Mouse (Mus musculus): ENCODE measurements around the gene Chrng. TPM values are rescaled to one million over a fixed set of nuclear protein-coding genes. Genes with fewer than 3 reads are reported as not detected.
A peak's percentile ranks its signal among the peaks of the same experiment; 100 is the strongest.

Gene Chrng
- polyA plus RNA-seq, 1 experiment from 2014 or later = 5.0 TPM

DNA sequence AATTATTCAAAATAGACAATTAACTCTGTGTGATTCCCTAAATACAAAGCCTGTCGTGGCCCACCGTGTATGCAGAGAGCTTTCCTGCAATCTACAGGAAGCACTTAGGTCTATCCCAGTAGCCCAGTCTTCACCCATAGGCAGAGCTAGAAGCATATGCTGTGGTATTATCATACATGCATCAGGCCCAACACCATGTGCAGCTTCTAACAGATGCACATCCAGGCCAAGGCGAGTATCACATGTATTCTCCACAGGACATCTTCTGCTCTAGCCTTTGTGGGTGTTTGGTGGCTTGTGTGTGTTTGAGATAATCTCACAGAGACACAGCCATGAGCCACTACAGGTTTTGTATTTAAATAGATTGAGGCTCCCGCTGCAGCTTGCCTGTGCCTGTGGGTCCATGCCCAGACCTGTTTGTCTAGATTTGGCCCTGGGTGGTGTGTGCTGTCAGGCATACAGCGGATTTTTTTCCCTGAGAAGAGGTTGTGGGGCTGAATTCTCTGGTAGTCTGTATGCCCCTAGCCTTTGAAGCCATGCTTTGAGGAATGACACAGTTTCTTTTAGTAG, 47.7 kb downstream of the Chrng start:
- H3K4me1 ChIP-seq (ENCODE audit: control insufficient read depth, insufficient read depth, low read length) = no peaks in the 10 kb centered on the region
- no peaks in the 10 kb centered on the region for H3K9me3 ChIP-seq (ENCODE audit: control insufficient read depth, low read length)
- no peaks in the 10 kb centered on the region for H3K27me3 ChIP-seq (ENCODE audit: control insufficient read depth, insufficient read depth, low read length)
- no peak overlapping the region for H3K9ac ChIP-seq (ENCODE audit: low read length)
- H3K27ac ChIP-seq (ENCODE audit: low read depth, low read length) = no peak overlapping the region
- H3K36me3 ChIP-seq (ENCODE audit: control insufficient read depth, insufficient read depth, low read length) = no peaks in the 10 kb centered on the region
- H3K4me2 ChIP-seq (ENCODE audit: low read depth) = no peak overlapping the region
- ATAC-seq (ENCODE audit: insufficient read depth, low FRiP score, low TSS enrichment) (no peak), DNase-seq (ENCODE audit: low spot score) (no peak)
- 65% methylated on average over 5 of the region's 5 CpGs for WGBS
- no peak overlapping the region for H3K4me3 ChIP-seq (ENCODE audit: low read depth, low read length)

- DNase-seq (ENCODE audit: low spot score) (no peak), ATAC-seq (ENCODE audit: insufficient read depth, low FRiP score, low TSS enrichment) (no peak)
- 66% methylated on average over 4 of the region's 4 CpGs for WGBS
- no peaks in the 10 kb centered on the region for H3K9me3 ChIP-seq (ENCODE audit: control insufficient read depth, low read length)
- no peaks in the 10 kb centered on the region for H3K4me1 ChIP-seq (ENCODE audit: control insufficient read depth, insufficient read depth, low read length)
- H3K27ac ChIP-seq (ENCODE audit: low read depth, low read length) = no peak overlapping the region
- H3K4me2 ChIP-seq (ENCODE audit: low read depth) = no peak overlapping the region
- H3K9ac ChIP-seq (ENCODE audit: low read length) = no peak overlapping the region
- H3K36me3 ChIP-seq (ENCODE audit: control insufficient read depth, insufficient read depth, low read length) = no peaks in the 10 kb centered on the region
- H3K27me3 ChIP-seq (ENCODE audit: control insufficient read depth, insufficient read depth, low read length) = no peaks in the 10 kb centered on the region
- H3K4me3 ChIP-seq (ENCODE audit: low read depth, low read length) = no peak overlapping the region
These were observed 50.7 kb downstream of the Chrng start for GRCm38 (mm10) chr1:87255173-87255572.

- DNase-seq (ENCODE audit: low spot score) (no peak), ATAC-seq (ENCODE audit: insufficient read depth, low FRiP score, low TSS enrichment) (no peak)
- Histone ChIP-seq H3K4me3 (ENCODE audit: low read depth, low read length) (no peak overlapping the region), H3K4me2 (ENCODE audit: low read depth) (no peak overlapping the region), H3K9me3 (ENCODE audit: control insufficient read depth, low read length) (no peaks in the 10 kb centered on the region), H3K27ac (ENCODE audit: low read depth, low read length) (no peak overlapping the region), H3K27me3 (ENCODE audit: control insufficient read depth, insufficient read depth, low read length) (peaks cover 10% of the 10 kb centered on the region), H3K4me1 (ENCODE audit: control insufficient read depth, insufficient read depth, low read length) (no peaks in the 10 kb centered on the region), H3K9ac (ENCODE audit: low read length) (no peak overlapping the region), H3K36me3 (ENCODE audit: control insufficient read depth, insufficient read depth, low read length) (no peaks in the 10 kb centered on the region)
- WGBS = 13% methylated on average over 11 of the region's 11 CpGs
These were observed 53.2 kb downstream of the Chrng start for GRCm38 (mm10) chr1:87257691-87258090.

GRCm38 (mm10) chr1:87258484-87258883, 54.0 kb downstream of the Chrng start:
- DNase-seq (ENCODE audit: low spot score) = peak; percentile 14
- Histone ChIP-seq H3K4me2 (ENCODE audit: low read depth) (no peak overlapping the region), H3K9ac (ENCODE audit: low read length) (no peak overlapping the region), H3K4me1 (ENCODE audit: control insufficient read depth, insufficient read depth, low read length) (no peaks in the 10 kb centered on the region), H3K9me3 (ENCODE audit: control insufficient read depth, low read length) (no peaks in the 10 kb centered on the region), H3K4me3 (ENCODE audit: low read depth, low read length) (no peak overlapping the region), H3K27me3 (ENCODE audit: control insufficient read depth, insufficient read depth, low read length) (peaks cover 17% of the 10 kb centered on the region), H3K36me3 (ENCODE audit: control insufficient read depth, insufficient read depth, low read length) (no peaks in the 10 kb centered on the region), H3K27ac (ENCODE audit: low read depth, low read length) (no peak overlapping the region)
- ATAC-seq (ENCODE audit: insufficient read depth, low FRiP score, low TSS enrichment) = no peak
- WGBS = 12% methylated on average over 14 of the region's 14 CpGs

DNA sequence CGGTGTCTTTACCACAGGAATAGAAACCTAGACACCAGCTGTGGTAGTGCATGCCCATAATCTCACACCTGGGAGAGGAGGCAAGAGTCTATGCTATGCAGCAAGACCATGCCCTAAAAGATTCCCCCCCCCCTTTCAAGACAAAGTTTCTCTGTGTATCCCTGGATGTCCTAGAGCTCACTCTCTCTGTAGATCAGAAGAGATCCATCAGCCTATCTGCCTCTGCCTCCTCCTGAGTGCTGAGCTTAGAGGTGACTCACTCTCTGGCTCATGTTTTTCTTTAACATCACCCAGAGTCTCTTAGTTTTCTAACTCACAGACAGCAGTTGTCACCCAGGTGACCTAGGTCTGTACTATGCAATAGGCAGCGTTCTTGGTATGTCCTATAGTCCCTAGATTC, 54.9 kb downstream of the Chrng start:
- H3K4me1 ChIP-seq (ENCODE audit: control insufficient read depth, insufficient read depth, low read length) = peaks cover 5% of the 10 kb centered on the region; the same call in 1 of the 2 replicates
- DNase-seq (ENCODE audit: low spot score) = no peak
- WGBS = 88% methylated on average over 2 of the region's 2 CpGs
- no peak overlapping the region for H3K4me2 ChIP-seq (ENCODE audit: low read depth)
- H3K27ac ChIP-seq (ENCODE audit: low read depth, low read length) = no peak overlapping the region
- H3K9me3 ChIP-seq (ENCODE audit: control insufficient read depth, low read length) = no peaks in the 10 kb centered on the region
- no peaks in the 10 kb centered on the region for H3K36me3 ChIP-seq (ENCODE audit: control insufficient read depth, insufficient read depth, low read length)
- H3K4me3 ChIP-seq (ENCODE audit: low read depth, low read length) = no peak overlapping the region
- H3K27me3 ChIP-seq (ENCODE audit: control insufficient read depth, insufficient read depth, low read length) = peaks cover 26% of the 10 kb centered on the region
- H3K9ac ChIP-seq (ENCODE audit: low read length) = no peak overlapping the region
- ATAC-seq (ENCODE audit: insufficient read depth, low FRiP score, low TSS enrichment) = no peak

Other genes with a start within 250 kb of the Chrng start
- gene Alppl2, start 114.7 kb upstream of the Chrng start, polyA plus RNA-seq (2014; fragmentation: Nextera tagmentation; extraction: Ambion mirVana) = not detected in 2 replicates
- gene Alpi, start 103.1 kb upstream of the Chrng start, polyA plus RNA-seq (2014; fragmentation: Nextera tagmentation; extraction: Ambion mirVana) = not detected in 2 replicates
- not detected in 2 replicates for gene Akp3, start 79.7 kb upstream of the Chrng start, polyA plus RNA-seq (2014; fragmentation: Nextera tagmentation; extraction: Ambion mirVana)
- gene Ecel1, start 48.1 kb upstream of the Chrng start, polyA plus RNA-seq (2014; fragmentation: Nextera tagmentation; extraction: Ambion mirVana) = 28.3 and 36.8 TPM in 2 replicates
- gene Prss56, start 21.3 kb upstream of the Chrng start, polyA plus RNA-seq (2014; fragmentation: Nextera tagmentation; extraction: Ambion mirVana) = 0.46 and 0.88 TPM in 2 replicates
- 0.40 and 0.45 TPM in 2 replicates for gene Chrnd, start 14.1 kb upstream of the Chrng start, polyA plus RNA-seq (2014; fragmentation: Nextera tagmentation; extraction: Ambion mirVana)
- gene Eif4e2, start 9.3 kb downstream of the Chrng start, polyA plus RNA-seq (2014; fragmentation: Nextera tagmentation; extraction: Ambion mirVana) = 129 and 135 TPM in 2 replicates
- gene Efhd1, start 59.7 kb downstream of the Chrng start, polyA plus RNA-seq (2014; fragmentation: Nextera tagmentation; extraction: Ambion mirVana) = 0.51 and 0.58 TPM in 2 replicates
- gene Gigyf2, start 122.3 kb downstream of the Chrng start, polyA plus RNA-seq (2014; fragmentation: Nextera tagmentation; extraction: Ambion mirVana) = 51.5 and 62.9 TPM in 2 replicates
- gene Kcnj13, start 190.1 kb downstream of the Chrng start, polyA plus RNA-seq (2014; fragmentation: Nextera tagmentation; extraction: Ambion mirVana) = 0.46 TPM in 1 of 2 replicates, not detected in the other

Measured in neural tube, embryonic 11.5 days (tissue).